Mouse (Mus musculus) olfactory bulb, adult 2 months (tissue): ENCODE results near the gene Pnmal1.

Source experiments
- CTCF ChIP-seq: fragments of 200-500 bp; IDR thresholded peaks from 2 replicates; pipeline ENCODE4 v1.5.1; 2012; ENCODE audit warnings: low read depth, mild to moderate bottlenecking, low read length, moderate library complexity; ENCODE audit not compliant: insufficient read depth
- POLR2A ChIP-seq: fragments of 200-500 bp; IDR thresholded peaks from 2 replicates; pipeline ENCODE4 v1.6.1; 2012; ENCODE audit warnings: mild to moderate bottlenecking, low read depth, low read length, moderate library complexity; ENCODE audit not compliant: insufficient read depth

- no peak for TF ChIP-seq POLR2A
- no peak for TF ChIP-seq CTCF
Measured at GRCm38 (mm10) chr7:16938117-16938791, 21.2 kb upstream of the Pnmal1 start.
